12 mouse cellular contexts compared by ENCODE assay signal in genomic region chr4:130289824-130290223, GRCm38 (mm10).
"Had no signal": no experiment of that assay in that cellular context is flagged by ENCODE, and none has a peak within 500 bp of the region (broad histone marks: within the 10 kb centered on the region; RNA-seq: fewer than 3 reads in every experiment).

No protein-coding gene starts in this region.

- DNase-seq: retina, postnatal 1 day; right cerebral cortex, adult 18-20 months; right cerebral cortex, postnatal 14 days; right cerebral cortex, postnatal 25 days; right cerebral cortex, postnatal 4 days; spleen, adult 18-20 months; thymus, adult 18-20 months; thymus, adult 2 months; thymus, postnatal 14 days; thymus, postnatal 25 days; thymus, postnatal 36 days; thymus, postnatal 4 days had no signal
